Mouse (Mus musculus) embryonic fibroblast, embryonic 13.5 days (primary cell): Measurements from ENCODE around the gene Itsn2.

ENCODE experiments used
- CTCF ChIP-seq: IDR thresholded peaks from 2 replicates; pipeline ENCODE4 v1.5.1; 2011; ENCODE audit warnings: mild to moderate bottlenecking, control low read depth, low read length, moderate library complexity, borderline replicate concordance; ENCODE audit not compliant: insufficient read depth
- POLR2A ChIP-seq: IDR thresholded peaks from 2 replicates; pipeline ENCODE4 v1.6.1; 2011; ENCODE audit warnings: low read depth, mild to moderate bottlenecking, control low read depth, low read length, moderate library complexity

GRCm38 (mm10) chr12:4732332-4732731 is 139.9 kb downstream of the Itsn2 start:
- TF ChIP-seq CTCF (no peak), POLR2A (no peak)
